Mouse (Mus musculus) retina, embryonic 14.5 days (tissue): Measurements from ENCODE around the gene Pigk.
"Not testable (repeated sequence)": the region's sequence is repeated elsewhere in the genome, so short reads cannot be mapped to it uniquely, and the experiment has no call there.

ENCODE experiments used
- DNase-seq: peaks from one replicate; pipeline ENCODE4 v3.0.0-alpha.2; 2015; ENCODE audit warnings: low spot score

The Pigk gene

GRCm38 (mm10) chr3:152767485-152767884, 53.6 kb downstream of the Pigk start:
- no peak for DNase-seq

- DNase-seq = no peak
Measured at GRCm38 (mm10) chr3:152770056-152770455, 56.2 kb downstream of the Pigk start.

GRCm38 (mm10) chr3:152776363-152776762, 62.5 kb downstream of the Pigk start:
- no peak for DNase-seq

- no peak for DNase-seq
Measured at GRCm38 (mm10) chr3:152776872-152777540, 63.1 kb downstream of the Pigk start.

- DNase-seq = peak; percentile 41
Measured at GRCm38 (mm10) chr3:152779819-152780218, 65.9 kb downstream of the Pigk start.

GRCm38 (mm10) chr3:152783792-152784191, 69.9 kb downstream of the Pigk start:
- DNase-seq = peak; percentile 88

GRCm38 (mm10) chr3:152784353-152784752, 70.5 kb downstream of the Pigk start:
- not testable (repeated sequence) for DNase-seq

- not testable (repeated sequence) for DNase-seq
Measured at GRCm38 (mm10) chr3:152788301-152788953, 74.5 kb downstream of the Pigk start.

- DNase-seq = no peak
Measured at GRCm38 (mm10) chr3:152792601-152793000, 78.7 kb downstream of the Pigk start.

- no peak for DNase-seq
Measured at GRCm38 (mm10) chr3:152793006-152793405, 79.1 kb downstream of the Pigk start.

GRCm38 (mm10) chr3:152796216-152796615, 82.3 kb downstream of the Pigk start:
- no peak for DNase-seq

GRCm38 (mm10) chr3:152797354-152797753, 83.5 kb downstream of the Pigk start:
- DNase-seq = no peak

GRCm38 (mm10) chr3:152799738-152800431, 86.0 kb downstream of the Pigk start:
- peak; percentile 50 for DNase-seq

GRCm38 (mm10) chr3:152813905-152814304, 100.0 kb downstream of the Pigk start:
- no peak for DNase-seq

GRCm38 (mm10) chr3:152815110-152815509, 101.2 kb downstream of the Pigk start:
- DNase-seq = no peak

GRCm38 (mm10) chr3:152820406-152820805, 106.5 kb downstream of the Pigk start:
- no peak for DNase-seq

- DNase-seq = peak; percentile 82
Measured at GRCm38 (mm10) chr3:152821202-152821601, 107.3 kb downstream of the Pigk start.

- no peak for DNase-seq
Measured at GRCm38 (mm10) chr3:152831377-152831776, 117.5 kb downstream of the Pigk start.

- DNase-seq = no peak
Measured at GRCm38 (mm10) chr3:152831974-152832373, 118.1 kb downstream of the Pigk start.

- DNase-seq = no peak
Measured at GRCm38 (mm10) chr3:152832436-152832835, 118.5 kb downstream of the Pigk start.

- DNase-seq = no peak
Measured at GRCm38 (mm10) chr3:152837407-152837806, 123.5 kb downstream of the Pigk start.

- DNase-seq = no peak
Measured at GRCm38 (mm10) chr3:152837938-152838337, 124.0 kb downstream of the Pigk start.

GRCm38 (mm10) chr3:152841264-152841663, 127.4 kb downstream of the Pigk start:
- DNase-seq = no peak
